Mouse (Mus musculus): Measurements from ENCODE around the gene F2rl3. TPM values are rescaled to one million over a fixed set of nuclear protein-coding genes. Genes with fewer than 3 reads are reported as not detected.

The F2rl3 gene
- polyA plus RNA-seq (2014; fragmentation: Illumina TruSeq; extraction: RNeasy Lipid Tissue Mini Kit (QIAGEN cat#74804); ENCODE audit: low read depth, low replicate concordance) = 0.68 TPM

DNA sequence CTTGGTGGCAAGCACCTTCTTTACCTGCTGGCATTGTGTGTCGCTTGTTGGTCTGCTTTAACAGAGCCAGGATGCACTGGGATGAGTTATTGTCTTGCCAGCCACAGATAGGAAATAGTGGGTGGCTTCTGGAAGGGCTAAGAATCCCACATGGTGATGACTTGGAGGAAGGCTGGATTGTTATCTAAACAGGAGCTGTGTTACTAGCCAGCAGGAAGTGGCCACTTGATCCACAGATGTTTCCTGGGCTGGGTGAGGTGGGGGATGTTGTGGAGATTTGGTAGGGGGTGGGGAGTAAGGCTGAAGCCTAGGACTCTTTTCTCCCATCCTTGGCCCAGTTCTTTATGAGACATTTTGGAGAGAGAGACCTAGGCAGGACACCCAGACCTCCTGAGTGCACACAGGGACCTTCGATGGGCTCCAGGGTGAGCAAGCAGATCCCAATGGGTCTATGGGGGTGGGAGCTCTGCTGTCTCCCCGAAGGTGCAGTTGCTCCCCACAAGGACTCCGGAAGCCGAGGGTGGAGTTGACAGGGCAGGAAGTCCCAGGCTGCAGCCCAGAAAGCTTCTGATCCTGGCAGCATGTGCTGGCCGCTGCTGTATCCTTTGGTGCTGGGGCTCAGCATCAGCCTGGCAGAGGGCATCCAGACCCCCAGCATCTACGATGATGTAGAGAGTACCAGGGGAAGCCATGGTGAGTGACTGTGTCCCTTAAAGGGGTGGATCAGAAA is at the start of gene F2rl3:
F2rl3 (plus strand) TSS at position 559 of the 730 bp plus-strand sequence.

DNA sequence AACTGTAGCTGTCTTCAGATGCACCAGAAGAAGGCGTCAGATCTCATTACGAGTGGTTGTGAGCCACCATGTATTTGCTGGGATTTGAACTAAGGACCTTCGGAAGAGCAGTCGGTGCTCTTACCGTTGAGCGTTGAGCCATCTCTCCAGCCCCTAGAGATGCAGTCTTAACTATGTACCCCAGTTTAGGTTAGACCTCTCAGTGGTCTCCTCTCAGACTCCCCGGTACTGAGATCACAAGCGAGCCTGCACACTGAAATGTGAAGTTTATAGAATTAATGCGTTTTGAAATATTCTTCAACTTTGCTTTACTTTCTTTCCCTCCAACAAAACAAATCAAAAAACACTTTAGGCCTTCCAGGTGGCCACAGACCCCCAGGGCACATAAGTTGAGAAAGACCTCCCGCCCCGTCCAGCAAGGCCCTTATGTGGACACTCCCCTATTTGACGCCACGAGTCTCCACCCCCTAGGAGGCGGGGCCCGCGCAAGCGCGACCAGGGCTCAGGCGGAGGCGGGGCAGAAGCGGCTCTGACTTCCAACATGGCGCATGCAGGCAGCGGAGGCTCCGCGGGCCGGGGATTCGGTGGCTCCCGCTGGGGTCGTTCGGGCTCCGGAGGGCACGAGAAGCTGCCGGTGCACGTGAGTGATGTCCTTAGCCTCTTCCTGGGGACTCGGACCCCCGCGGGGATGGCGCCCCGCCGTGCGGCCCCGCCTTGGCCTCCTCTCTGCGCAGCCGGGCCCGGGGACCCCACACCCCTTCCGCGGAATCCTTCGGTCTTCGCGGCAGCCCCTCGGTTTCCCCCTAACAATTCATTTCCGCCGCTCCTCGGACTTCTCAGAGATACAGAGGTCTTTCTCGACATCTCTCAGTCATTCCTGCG is 38.7 kb upstream of the F2rl3 start, which contains the start of gene Sin3b:
Sin3b (plus strand) TSS at position 517 of the 882 bp plus-strand sequence.

Other genes with a start within 250 kb of the F2rl3 start
- gene Med26, start 213.6 kb upstream of the F2rl3 start, polyA plus RNA-seq (2014; fragmentation: Illumina TruSeq; extraction: RNeasy Lipid Tissue Mini Kit (QIAGEN cat#74804); ENCODE audit: low read depth, low replicate concordance) = 6.9 TPM
- 103 TPM for gene Smim7, start 190.8 kb upstream of the F2rl3 start, polyA plus RNA-seq (2014; fragmentation: Illumina TruSeq; extraction: RNeasy Lipid Tissue Mini Kit (QIAGEN cat#74804); ENCODE audit: low read depth, low replicate concordance)
- 466 TPM for gene Tmem38a, start 189.8 kb upstream of the F2rl3 start, polyA plus RNA-seq (2014; fragmentation: Illumina TruSeq; extraction: RNeasy Lipid Tissue Mini Kit (QIAGEN cat#74804); ENCODE audit: low read depth, low replicate concordance)
- gene Nwd1, start 115.2 kb upstream of the F2rl3 start, polyA plus RNA-seq (2014; fragmentation: Illumina TruSeq; extraction: RNeasy Lipid Tissue Mini Kit (QIAGEN cat#74804); ENCODE audit: low read depth, low replicate concordance) = 0.21 TPM
- 82.5 TPM for gene Sin3b, start 38.6 kb upstream of the F2rl3 start, polyA plus RNA-seq (2014; fragmentation: Illumina TruSeq; extraction: RNeasy Lipid Tissue Mini Kit (QIAGEN cat#74804); ENCODE audit: low read depth, low replicate concordance)